Mouse (Mus musculus) MEL-GATA-1-ER (cell line): Measurements from ENCODE around the gene Mapk9.
"Not testable (repeated sequence)": the region's sequence is repeated elsewhere in the genome, so short reads cannot be mapped to it uniquely, and the experiment has no call there.

Experiments used
- DNase-seq: peaks from one replicate; pipeline ENCODE4 v3.0.0-alpha.2; 2012; ENCODE audit warnings: low read depth; ENCODE audit errors: extremely low read depth

The Mapk9 gene

DNA sequence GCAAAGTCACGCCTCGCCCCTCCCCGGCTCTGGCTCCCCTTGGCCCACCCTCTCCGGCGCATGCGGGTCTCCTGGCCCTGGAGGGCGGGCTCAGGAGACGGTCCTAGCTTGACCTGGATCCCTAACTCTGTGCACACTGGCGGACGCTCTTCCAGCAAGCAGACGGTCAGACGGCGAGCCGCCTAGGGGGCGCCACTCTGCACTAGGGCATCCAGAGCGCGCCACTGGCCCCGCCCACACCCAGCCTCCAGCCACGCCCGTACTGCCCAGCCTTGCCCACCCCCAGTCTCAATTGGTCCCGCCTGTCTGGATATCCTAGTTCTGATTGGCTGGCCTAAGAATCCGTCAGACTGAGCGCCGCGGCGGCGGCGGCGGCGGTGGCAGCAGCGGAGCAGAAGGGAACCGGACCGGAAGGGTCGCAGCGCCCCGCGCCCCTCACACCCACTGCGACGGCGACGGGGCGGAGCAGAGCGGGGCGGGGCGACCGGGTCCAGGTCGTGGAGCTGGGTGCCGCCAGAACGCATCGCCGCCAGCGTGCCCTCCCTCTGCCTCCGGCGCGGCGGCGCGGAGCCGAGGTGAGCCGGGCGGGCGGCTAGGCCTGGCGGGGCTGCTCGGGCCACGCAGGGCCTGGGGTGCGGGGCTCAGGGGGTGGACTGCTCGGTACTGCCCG, at the start of gene Mapk9:
Gene Mapk9 (plus strand): TSS at position 351 of the 670 bp plus-strand sequence.
- DNase-seq: peak; percentile 90

DNA sequence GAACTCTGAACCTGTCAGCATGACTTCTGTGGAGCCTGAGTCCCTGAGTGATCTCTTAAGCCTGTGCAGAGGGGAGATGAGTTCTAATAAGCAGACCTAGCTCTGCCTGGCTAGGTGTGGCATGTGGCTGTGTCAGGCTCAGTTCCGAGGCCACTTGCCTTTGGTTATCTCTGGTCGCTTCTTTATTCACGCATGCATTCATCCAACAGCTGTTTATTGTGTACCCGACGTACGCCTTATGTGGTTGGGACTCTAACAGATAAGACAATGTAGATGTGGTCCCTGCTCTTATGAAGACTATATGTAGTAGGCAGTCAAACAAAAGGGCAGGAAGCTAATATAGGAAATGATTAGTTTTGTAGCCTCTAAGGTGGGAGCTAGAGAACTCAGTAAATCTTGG, 47.6 kb upstream of the Mapk9 start:
- DNase-seq: no peak

DNA sequence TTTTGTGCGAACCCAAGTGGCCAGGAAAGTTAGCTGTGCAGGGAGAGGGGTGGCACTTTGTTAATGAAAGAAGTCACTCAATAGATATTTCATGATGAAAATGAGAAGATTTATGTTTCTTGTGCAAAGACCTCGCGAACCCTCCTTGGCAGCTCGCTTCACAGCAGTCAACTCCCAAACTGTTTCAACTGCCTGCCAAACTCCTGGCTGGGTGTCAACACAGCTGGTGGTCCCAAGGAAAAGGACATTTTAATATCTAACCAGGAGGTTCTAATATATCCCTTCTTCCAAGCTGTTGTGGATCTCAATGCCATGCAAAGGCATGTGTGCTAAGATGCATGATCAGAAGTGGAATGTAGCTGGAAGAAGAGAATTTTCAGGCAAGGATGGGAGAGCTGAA, 45.0 kb upstream of the Mapk9 start:
- DNase-seq: no peak

DNA sequence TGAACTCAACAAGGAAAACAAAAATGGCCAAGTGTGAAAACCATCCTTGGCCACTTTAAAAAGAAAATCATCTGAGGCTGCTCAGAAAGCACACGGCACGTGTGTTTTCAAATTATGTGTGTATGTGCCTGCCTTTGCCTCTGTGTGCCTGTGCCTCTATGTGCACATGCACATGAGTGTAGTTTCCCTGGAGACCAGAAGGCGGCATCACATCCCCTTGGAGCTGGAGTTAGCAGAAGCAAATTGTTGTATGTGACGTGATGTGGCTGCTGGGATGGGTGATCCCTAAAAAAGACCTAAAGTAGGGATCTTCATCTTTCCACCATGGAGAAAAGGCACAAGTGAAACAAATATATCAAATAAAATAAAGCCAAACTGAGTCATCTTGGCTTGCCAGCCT, 42.8 kb upstream of the Mapk9 start:
- DNase-seq: no peak

DNA sequence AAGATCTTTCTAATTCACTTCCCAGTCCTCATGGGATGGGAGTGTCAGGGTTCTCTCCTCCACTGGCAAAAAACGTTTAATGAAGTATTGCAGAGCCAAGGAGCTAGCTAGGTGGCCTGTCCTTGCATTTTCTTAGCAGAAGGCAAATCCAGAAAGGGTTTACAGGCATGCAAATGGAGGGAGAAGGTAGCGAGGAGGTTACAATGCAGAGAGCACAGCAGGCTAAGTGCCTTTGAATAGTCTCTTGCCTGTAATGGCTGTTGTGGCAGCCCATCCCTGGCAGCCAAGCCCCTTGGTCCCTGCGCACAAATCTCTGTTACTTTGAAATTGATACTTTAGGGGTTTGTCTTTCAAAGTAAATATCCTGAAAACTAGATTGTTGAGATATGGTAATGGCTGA, 40.3 kb upstream of the Mapk9 start:
- DNase-seq: no peak

DNA sequence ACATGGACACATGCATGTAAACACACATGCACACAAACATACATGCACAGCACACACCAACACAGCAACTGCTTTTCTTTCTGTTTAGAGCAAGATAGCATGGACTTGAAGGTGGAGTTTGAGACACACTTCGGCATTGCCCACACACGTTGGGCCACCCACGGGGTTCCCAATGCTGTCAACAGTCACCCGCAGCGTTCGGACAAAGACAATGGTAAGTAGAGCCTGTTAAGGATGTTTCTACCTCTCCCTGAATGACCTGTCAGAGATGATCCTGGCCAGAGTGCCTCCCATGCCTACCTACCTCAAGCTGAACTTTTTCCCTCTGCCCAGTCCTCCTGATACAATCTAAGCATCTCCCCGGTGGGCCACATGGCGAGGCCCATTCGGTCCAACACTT, 37.6 kb upstream of the Mapk9 start:
- DNase-seq: no peak

DNA sequence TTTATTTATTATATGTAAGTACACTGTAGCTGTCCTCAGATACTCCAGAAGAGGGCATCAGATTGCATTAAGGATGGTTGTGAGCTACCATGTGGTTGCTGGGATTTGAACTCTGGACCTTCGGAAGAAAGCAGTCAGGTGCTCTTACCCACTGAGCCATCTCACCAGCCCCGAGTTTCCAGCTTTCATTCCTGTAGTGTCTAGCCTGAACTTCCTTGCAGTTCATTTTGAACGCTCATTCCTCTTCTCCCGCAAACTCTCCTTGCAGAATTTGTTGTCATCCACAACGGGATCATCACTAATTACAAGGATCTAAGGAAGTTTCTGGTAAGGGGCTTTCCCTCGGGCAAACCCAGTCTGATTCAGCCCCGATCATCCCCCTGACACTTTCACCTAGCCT, 35.9 kb upstream of the Mapk9 start:
- not testable (repeated sequence) for DNase-seq

DNA sequence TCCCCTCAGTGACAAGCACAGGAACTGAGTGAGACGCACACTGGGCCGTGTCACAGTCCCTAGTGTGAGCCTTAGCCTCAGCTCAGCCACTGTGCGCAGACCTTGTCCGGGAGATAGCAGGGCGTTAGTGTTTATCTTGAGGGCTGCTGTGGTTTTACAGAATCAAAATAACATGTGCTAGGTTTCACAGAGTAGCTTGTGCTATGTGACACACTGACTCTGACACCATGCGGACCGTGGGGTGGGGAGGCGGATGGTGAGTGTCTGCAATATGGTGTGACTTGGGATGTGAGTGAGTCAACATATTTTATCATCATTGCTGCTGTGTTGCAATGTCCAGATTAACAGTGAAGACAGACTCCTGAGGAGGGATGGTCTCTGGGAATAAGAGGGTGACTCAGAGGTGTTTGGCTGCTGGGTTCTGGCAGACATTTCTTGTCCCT, 35.4 kb upstream of the Mapk9 start:
- peak; percentile 80 for DNase-seq

DNA sequence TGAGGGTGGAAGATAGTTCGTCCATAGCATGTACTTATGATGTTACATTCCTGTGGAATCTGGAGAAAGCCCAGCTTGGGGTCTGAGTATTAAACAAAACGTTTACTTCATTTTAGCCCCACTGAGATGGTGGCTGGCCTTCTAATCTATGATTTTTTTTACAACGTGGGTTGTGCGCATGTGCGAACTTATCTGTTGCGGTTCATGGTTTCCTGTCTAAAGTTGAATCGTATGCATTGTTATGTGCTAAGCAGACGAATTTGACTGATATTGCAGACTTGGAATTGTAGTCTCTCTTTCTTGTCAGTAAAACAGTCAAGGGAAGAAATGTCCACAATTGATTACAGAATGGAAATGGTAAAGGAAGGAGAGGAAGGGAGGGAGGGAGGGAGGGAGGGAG, 34.7 kb upstream of the Mapk9 start:
- DNase-seq: peak; percentile 94

DNA sequence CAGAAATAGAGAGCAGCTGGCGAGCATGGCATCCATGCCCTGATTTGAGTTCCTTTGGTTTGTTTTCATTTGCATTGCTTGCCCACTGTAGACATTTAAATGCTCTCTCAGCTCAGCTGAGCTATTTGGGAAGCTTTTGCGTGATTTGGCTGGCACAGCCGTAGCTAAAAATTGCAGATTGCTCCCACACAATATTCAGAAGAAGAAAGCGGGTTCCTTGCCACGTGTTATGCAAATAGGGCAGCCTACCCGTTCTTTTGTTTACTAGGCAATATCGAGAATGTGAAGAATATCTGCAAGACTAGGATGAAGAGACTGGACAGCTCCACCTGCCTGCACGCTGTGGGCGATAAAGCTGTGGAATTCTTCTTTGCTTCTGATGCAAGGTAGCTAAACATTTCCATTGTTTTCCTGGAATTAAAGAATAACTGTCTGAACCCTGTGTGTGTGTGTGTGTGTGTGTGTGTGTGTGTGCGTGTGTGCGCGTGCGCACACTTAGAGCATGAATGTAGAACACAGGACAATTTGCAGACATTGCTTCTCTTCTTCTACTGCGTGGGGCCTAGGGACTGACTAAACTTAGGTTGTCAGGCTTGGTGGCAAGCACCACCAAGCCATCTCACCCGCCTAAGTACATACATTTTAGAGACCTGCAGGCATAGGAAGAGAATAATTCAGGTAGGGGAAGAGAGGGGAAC, 27.5 kb upstream of the Mapk9 start:
- DNase-seq: no peak

DNA sequence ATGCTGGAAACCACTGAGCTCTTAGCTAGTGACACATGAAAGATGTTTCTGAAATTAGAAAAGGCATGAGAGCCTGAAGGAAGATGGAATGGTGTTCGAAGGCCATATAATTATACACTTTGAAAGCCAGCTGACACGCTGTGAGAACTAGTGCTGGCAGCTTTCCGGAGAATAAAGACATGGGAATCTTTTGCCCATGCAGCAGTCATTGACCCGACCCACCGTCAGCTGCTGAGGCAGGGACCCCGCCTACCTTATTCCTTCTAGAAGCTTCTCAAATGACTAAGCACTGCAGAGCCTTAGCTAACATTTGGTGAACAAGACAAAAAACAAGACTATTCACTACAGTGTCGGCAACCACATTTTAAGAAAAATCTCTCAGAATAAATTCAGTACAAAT, 26.9 kb upstream of the Mapk9 start:
- DNase-seq: no peak

DNA sequence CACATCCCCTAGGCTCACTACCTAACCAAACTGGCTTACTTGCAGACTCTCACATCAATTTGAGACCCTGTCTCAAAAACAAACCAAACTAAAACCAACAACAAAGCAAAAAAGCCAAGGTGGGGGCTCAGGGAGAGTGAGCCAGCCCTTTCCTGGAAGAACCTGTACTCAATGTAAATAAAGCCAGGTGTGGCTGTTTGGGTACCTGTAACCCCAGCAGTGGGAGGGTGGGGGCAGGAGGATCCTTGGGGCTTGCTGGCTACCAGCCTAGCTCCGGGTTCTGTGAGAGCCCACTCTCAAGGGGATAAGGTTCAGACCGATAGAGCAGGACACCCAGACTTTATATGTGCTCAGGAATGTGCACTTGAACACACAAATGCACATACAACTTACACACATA, 25.6 kb upstream of the Mapk9 start:
- no peak for DNase-seq

DNA sequence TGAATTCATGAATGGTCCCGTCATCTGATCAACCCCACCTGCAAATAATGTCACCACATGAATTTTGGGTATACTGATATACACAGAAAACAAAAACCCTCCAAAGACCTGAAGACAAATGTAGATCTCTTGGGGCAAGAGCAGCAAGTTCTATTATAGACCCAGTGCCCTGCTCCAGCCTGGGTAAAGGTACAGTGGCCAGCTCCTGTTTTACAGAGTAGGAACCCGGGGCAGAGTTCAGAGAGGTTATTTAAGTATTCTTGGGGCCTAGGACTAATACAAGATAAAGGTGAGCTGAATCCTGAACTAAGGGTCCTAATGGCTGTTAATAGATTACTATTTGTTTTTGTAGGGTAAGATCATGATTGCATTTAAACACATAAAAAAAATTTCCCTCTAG, 25.0 kb upstream of the Mapk9 start:
- no peak for DNase-seq

DNA sequence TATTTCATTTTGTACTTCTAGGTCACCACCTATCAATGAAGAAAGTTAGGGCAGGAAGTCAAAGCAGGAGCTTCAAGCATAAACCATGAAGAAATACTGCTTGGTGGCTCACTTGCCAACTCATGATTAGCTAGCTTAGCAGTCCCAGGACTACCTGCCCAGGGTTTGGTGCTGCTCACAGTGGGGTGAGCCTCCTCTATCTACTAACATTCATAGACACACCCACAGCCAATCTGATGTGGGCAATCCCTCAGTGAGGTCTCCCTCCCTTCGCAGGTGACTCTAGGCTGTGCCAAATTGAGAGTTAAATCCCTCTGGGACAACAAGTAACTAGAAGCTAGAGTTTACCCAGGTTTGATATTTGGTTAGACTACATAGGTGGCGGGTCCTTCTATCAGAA, 24.2 kb upstream of the Mapk9 start:
- DNase-seq: no peak

DNA sequence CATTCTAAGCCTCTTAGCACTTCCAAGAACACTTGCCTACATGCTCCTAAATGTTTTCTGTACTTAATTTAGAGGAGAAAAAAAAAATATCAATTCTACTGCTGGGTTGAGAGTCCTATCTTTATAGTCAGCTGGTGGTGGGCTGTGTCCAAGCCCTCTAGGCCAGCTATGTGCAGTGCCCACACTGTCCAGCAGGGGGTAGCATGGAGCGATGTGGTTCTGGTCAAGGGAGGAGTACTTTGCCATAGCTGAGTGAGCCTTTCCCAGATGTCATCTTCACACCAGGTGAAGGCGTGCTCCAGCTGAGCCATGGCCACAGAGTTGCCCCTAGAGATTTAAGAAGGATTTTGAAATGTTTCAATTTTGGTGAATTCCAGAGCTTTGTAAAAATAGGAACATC, 21.7 kb upstream of the Mapk9 start:
- no peak for DNase-seq

DNA sequence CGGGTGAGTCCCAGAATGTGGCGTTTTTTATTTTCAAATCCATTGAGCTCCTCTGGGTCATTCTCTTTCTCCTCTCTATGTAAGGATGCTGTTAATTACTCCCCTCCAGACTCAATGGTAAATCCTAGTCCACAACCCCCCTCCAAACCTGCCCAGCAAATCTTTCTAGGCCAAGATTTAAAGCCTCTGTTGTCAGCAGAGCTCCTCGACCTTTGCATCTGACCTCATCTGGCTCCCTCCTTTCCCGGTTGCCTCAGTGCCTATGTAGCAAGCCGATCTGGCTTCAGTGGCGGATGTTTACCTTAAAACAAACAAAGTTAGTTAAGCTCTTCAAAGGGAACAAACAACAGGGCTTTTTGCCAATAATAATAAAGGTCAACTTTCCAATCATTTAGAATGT, 19.3 kb upstream of the Mapk9 start:
- DNase-seq: no peak

DNA sequence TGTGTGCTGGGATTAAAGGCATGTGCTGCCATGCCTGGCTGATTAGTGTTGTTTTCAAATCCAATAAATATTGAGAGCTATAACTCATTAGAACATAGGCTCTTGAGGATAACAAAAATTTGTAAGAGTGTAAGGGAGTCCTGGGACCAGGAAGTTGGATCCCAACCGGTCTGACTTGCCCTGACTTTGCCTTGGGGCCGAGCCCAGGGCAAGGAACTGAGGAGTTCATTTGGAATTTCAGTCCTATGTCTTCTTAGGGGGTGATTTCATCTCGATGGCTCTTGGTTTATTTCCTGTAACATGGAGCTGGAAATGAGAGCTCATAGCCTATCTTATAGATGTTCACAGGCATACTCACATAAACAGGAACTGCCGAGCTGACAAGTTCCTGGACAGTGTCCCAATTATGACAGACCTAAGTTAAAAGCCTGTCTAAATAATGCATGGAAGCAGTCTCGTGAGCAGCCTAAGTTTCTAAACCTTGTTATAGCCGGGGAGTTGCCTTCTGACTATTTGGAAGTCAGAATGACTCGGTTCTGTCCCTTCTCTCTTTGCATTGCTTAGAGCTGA, 17.3 kb upstream of the Mapk9 start:
- DNase-seq: no peak

DNA sequence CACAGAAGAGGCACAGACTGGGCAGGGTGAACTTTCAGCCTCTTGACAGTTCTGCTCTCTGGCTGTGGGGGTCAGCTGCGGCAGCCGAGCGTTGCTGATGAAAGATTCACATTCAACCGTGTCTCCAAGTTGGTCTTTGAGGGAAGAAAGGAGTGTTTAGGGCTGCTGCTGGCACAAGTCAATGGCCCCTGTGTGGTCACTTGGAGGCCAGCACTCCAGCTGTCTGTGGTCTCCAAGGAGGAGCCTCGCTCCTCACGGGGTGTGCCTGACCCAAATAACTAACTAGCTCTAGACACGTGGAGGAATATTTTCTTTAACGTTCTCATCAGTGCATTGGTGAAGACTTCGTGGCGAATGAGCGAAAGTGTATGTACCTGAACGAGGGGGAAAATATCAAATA, 14.6 kb upstream of the Mapk9 start:
- DNase-seq: no peak

DNA sequence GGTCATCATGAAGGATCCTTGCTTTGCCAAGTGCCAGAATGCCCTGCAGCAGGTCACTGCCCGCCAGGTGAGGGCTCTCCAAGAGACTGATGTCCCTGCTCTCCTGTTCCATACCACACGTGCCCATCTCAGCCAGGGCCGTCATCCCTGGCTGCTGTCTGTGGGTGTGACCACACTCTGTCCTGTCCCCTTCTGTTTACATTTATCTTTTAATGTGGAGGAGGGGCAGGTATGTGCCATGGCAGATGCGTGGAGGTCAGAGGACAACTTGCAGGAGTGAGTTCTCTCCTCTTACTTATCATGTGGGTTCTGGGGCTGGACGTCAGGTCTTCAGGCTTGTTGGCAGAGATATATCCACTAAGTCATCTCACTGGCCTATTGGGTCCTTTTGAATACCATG, 13.6 kb upstream of the Mapk9 start:
- DNase-seq: no peak

DNA sequence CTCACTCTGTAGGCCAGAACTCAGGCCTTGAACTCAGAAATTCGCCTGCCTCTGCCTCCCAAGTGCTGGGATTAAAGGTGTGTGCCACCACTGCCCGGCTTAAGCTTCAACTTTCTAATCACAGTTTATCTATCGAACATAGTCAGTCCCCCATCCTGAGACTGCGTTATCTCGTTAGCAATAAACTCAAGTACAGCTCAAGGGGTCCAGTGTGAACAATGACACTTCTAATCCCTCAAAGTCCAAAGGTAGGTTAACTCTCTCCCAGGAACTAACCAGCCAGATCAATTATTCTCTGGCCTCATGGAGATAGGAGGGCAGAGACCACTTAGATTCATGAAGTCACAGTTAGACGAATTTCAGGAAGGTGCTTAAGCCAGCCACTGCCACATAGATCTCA, 12.3 kb upstream of the Mapk9 start:
- DNase-seq: no peak

DNA sequence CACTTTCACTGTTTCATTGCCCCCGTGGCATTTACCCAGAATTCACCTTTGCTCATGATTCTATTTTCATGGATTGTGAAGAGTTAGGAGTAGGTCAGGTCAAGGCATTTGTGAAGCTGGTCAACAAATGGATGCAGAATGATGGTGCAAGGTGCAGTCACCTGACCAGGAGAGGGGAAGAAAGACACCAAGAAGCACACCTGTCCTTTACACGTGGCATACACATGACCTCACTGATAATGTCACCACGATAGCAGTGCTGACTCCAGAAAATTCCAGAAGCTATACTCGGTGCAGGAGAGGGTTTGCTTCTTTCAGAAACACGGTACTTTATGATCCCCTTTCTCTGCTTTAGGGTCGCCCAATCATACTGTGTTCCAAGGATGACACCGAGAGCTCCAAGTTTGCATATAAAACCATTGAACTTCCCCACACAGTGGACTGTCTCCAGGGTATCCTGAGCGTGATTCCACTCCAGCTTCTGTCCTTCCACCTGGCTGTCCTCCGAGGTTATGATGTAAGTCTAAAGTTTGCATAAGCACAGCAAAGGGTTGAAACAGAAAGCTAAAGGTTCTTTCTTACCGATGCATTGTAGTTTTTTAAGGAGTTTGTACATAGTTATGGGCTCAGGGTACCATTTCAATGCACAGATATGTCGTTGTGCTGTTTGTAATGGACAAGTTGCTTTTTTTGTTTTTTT, 11.1 kb upstream of the Mapk9 start:
- DNase-seq: no peak

DNA sequence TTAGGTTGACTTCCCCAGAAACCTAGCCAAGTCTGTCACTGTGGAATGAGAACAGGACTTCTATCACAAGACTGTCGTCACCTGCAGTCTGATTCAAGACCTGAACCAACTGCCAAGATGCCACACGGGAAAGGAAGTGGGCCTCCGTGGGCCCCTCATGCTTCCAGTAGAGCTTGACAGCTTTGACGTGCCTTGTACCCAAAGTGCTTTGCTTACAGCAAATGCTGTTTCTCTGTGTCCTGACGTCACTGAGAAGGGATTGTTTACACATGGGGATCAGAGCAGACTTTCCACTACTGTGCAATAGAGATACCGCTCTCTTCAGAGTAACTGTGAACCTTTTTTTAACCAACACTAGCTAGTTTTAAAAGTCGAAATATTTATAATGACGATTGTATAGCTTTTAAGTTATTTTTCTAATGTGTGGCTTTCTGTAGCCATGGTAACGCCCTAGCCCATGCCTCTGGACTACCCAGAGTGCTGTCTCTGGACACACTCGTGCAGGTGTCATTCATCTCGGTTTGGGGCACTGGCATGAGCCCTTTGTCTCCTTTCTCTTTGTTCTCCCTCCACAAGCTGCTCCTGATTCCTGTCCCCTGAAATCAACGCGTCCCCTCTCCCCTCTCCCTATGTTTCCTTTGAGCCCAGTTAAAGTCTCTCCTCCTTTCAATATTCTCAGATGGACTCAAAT, 8.7 kb upstream of the Mapk9 start:
- no peak for DNase-seq
